Mouse (Mus musculus) ES-Bruce4 (cell line): Measurements from ENCODE around the gene Fastk.

Experiments used
- CTCF ChIP-seq: IDR thresholded peaks from one replicate; pipeline ENCODE4 v1.8.1; 2011; ENCODE audit warnings: low read depth, low read length
- EP300 ChIP-seq: IDR thresholded peaks from 2 replicates; pipeline ENCODE4 v1.6.1; 2011; ENCODE audit warnings: low read depth, low read length; ENCODE audit not compliant: insufficient read depth
- POLR2A ChIP-seq: IDR thresholded peaks from one replicate; pipeline ENCODE4 v1.8.1; 2011; ENCODE audit warnings: low read length; ENCODE audit not compliant: insufficient read depth

DNA sequence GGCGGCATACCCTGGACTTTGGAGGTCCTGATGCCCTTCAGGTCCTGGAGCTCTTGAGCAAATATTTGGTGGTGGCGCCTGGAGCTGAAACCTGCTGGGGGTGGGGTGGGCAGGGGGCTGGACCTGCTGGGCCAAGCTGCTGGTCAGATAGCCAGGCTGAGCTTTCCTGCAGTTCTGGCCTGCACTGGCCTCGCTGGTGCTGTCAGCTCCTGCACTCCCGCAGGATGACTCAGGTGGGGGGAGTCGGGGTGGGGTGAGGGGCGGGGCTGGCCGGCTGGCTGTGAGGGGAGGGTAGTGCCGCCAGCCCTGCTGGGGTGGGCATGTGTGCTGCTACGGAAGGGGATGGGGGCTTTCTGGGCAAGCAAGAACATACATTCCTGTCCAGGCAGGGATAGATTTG, 16.5 kb downstream of the Fastk start:
- TF ChIP-seq CTCF (no peak), POLR2A (no peak), EP300 (no peak)
